Mouse (Mus musculus): Measurements from ENCODE around the gene Xlr3a. TPM values are rescaled to one million over a fixed set of nuclear protein-coding genes. Genes with fewer than 3 reads are reported as not detected.
"Not testable (repeated sequence)": the region's sequence is repeated elsewhere in the genome, so short reads cannot be mapped to it uniquely, and the experiment has no call there.

The Xlr3a gene
- 2.1 and 2.7 TPM in 2 replicates for polyA plus RNA-seq (2016; fragmentation: Nextera tagmentation; extraction: Ambion mirVana)

- H3K4me1 ChIP-seq (replicated peaks); H3K4me3 ChIP-seq; H3K9me3 ChIP-seq; H3K27me3 ChIP-seq (ENCODE audit: insufficient read depth, poor library complexity, severe bottlenecking); H3K27ac ChIP-seq; DNase-seq (ENCODE audit: low spot score); H3K36me3 ChIP-seq: not testable (repeated sequence)
- 77% methylated on average over 13 of the region's 13 CpGs for whole genome bisulfite sequencing
These were observed at the start of gene Xlr3a for GRCm38 (mm10) chrX:73096941-73097508. Gene Xlr3a (minus strand): TSS chrX:73097095.

DNA sequence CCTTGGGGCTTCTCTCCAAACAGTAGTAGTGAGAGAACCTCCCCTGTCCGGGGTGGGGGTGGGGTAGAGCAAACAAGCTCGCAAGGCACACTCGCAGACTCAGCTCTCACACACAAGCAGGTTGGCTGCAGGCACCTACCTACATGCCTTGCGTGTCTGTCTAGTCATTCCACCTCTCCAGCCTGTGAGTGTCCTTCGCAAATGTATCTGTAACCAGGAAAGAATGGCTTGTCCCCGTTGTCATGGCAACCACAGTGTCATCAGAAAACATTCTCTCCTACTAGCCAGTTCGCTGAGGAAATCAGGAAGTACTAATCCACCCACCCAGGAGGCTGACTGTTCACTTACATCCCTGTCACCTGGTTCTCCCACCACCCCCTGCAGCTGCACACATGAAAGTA is 46.3 kb upstream of the Xlr3a start:
- H3K27me3 ChIP-seq (ENCODE audit: insufficient read depth, poor library complexity, severe bottlenecking); H3K27ac ChIP-seq; H3K36me3 ChIP-seq; DNase-seq (ENCODE audit: low spot score); H3K4me1 ChIP-seq (replicated peaks); H3K4me3 ChIP-seq; H3K9me3 ChIP-seq: not testable (repeated sequence)
- no CpG with 5 or more reads among the region's 7 CpGs for WGBS

GRCm38 (mm10) chrX:73122859-73123829 is 26.2 kb upstream of the Xlr3a start:
- H3K27me3 ChIP-seq (ENCODE audit: insufficient read depth, poor library complexity, severe bottlenecking); H3K9me3 ChIP-seq; H3K36me3 ChIP-seq; H3K4me3 ChIP-seq; H3K4me1 ChIP-seq (replicated peaks); DNase-seq (ENCODE audit: low spot score); H3K27ac ChIP-seq: not testable (repeated sequence)
- WGBS, result no CpG with 5 or more reads among the region's 12 CpGs

GRCm38 (mm10) chrX:73116747-73117146 is 19.9 kb upstream of the Xlr3a start, which contains the start of gene Gm14685:
Gene Gm14685 (plus strand): TSS chrX:73117047.
- H3K4me3 ChIP-seq; H3K9me3 ChIP-seq; DNase-seq (ENCODE audit: low spot score); H3K27ac ChIP-seq; H3K36me3 ChIP-seq; H3K27me3 ChIP-seq (ENCODE audit: insufficient read depth, poor library complexity, severe bottlenecking); H3K4me1 ChIP-seq (replicated peaks): not testable (repeated sequence)
- no CpG with 5 or more reads among the region's 7 CpGs for WGBS

DNA sequence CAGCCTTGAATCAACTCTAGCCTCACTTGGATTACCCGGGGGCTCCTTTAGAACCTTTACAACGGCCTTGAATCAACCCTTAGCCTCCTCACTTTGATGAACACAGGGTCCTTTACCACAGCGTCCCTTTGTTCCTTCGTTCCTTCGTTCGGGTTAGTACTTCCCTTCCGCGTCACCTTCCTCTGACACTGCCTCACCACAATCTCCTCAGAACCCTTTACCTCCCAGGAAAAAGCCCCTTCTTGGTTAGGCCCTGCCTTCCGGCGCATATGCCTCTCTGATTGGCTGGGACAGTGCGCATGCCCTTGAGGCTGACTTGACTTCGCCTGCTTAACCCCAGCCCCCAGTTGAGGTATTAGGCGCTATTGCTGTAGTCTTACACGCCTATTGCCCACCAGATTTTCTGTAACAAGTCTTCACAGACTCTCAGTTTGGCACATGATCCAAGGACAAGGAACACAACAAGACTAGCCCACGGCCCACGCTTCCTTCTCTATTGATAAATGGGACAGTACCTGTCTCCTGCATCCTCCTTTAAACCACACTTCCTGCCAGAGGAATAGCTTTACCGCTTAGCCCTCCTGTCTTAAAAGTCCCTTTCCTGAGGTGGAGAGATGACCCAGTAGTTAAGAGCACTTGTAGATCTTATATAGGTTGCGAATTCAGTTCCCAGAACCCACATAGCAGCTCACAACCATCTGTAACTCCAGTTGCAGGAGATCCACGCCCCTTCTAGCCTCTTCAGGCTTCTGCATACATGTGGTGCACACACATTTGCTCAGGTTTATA is 14.4 kb downstream of the Xlr3a start, which contains the start of gene Xlr4a:
TSS of gene Xlr4a (minus strand) at position 212 of the 789 bp plus-strand sequence.
- not testable (repeated sequence) for H3K9me3 ChIP-seq; H3K4me3 ChIP-seq; H3K27me3 ChIP-seq (ENCODE audit: insufficient read depth, poor library complexity, severe bottlenecking); H3K4me1 ChIP-seq (replicated peaks); H3K27ac ChIP-seq; H3K36me3 ChIP-seq; DNase-seq (ENCODE audit: low spot score)
- WGBS, result 83% methylated on average over 19 of the region's 19 CpGs

DNA sequence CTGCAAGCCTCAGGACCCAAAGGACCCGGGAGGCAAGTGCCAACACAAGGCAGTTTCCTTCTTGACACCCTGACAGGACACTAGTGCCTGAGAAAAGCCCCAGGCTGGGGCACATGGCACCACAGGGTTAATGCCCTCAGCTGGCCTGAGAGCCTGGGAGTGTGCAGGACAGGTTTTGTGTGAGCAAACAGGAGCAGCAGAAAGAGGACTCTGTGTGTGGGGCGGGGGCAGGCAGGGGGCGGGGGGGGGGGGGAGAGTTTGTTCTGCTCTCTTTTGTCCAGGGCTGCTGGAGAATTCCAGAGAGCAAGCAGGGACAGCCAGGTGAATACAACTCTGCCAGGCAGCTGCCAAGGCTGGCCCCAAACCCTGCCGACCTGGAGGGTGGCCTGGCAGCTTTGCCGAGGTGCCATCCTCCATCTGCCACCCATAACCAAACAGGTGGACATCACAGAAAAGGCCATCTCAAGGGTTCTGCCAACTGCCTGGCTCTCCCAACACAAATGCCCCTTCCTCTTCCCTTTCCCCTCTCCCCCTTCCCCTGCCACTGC is 30.1 kb downstream of the Xlr3a start:
- H3K9me3 ChIP-seq; DNase-seq (ENCODE audit: low spot score); H3K27ac ChIP-seq; H3K4me3 ChIP-seq; H3K36me3 ChIP-seq: not testable (repeated sequence)
- H3K4me1 ChIP-seq (replicated peaks), result peaks cover 11% of the 10 kb centered on the region
- peaks cover 22% of the 10 kb centered on the region for H3K27me3 ChIP-seq (ENCODE audit: insufficient read depth, poor library complexity, severe bottlenecking)
- WGBS, result 81% methylated on average over 3 of the region's 5 CpGs

DNA sequence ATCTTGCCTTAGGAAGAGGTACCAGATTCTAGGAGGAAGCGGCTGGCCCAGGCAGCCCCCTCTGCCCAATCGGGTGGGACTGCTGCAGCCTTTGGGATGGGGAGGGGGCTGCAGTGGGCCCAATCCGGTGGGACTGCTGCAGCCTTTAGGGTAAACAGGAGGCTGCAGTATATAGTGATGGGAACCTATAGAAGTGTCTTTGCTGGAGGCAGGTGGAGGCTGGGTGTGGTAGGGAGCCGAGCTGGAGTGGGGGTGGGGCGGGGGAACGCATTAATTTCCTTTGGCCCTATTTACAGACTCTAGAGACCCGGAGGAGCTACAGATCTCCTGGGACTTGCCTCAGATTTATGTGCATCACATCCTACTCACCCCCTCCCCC is 32.5 kb downstream of the Xlr3a start, which contains the start of gene Pnma3:
TSS of gene Pnma3 (plus strand) at position 373 of the 379 bp plus-strand sequence.
- H3K36me3 ChIP-seq, result no peaks in the 10 kb centered on the region
- peaks cover 22% of the 10 kb centered on the region for H3K27me3 ChIP-seq (ENCODE audit: insufficient read depth, poor library complexity, severe bottlenecking)
- peak within 1 kb of the TSS; percentile 43 for H3K4me3 ChIP-seq
- peaks cover 11% of the 10 kb centered on the region for H3K4me1 ChIP-seq (replicated peaks)
- H3K27ac ChIP-seq, result peak within 1 kb of the TSS; percentile 72
- 28% methylated on average over 7 of the region's 7 CpGs for WGBS
- no peak for DNase-seq (ENCODE audit: low spot score)
- no peaks in the 10 kb centered on the region for H3K9me3 ChIP-seq

GRCm38 (mm10) chrX:73063512-73064414 is 33.1 kb downstream of the Xlr3a start:
- DNase-seq (ENCODE audit: low spot score), result peak; percentile 38
- Histone ChIP-seq H3K27ac (peak overlapping the region; percentile 72), H3K4me1 (replicated peaks) (peaks cover 11% of the 10 kb centered on the region), H3K27me3 (ENCODE audit: insufficient read depth, poor library complexity, severe bottlenecking) (peaks cover 22% of the 10 kb centered on the region), H3K36me3 (no peaks in the 10 kb centered on the region), H3K9me3 (no peaks in the 10 kb centered on the region), H3K4me3 (peak overlapping the region; percentile 43)
- 31% methylated on average over 24 of the region's 24 CpGs for WGBS

- H3K9me3 ChIP-seq, result no peaks in the 10 kb centered on the region
- no peak overlapping the region for H3K4me3 ChIP-seq
- no peak for DNase-seq (ENCODE audit: low spot score)
- H3K36me3 ChIP-seq, result no peaks in the 10 kb centered on the region
- H3K4me1 ChIP-seq (replicated peaks), result peaks cover 11% of the 10 kb centered on the region
- 53% methylated on average over 5 of the region's 5 CpGs for WGBS
- peaks cover 22% of the 10 kb centered on the region for H3K27me3 ChIP-seq (ENCODE audit: insufficient read depth, poor library complexity, severe bottlenecking)
- no peak overlapping the region for H3K27ac ChIP-seq
These were observed 34.6 kb downstream of the Xlr3a start for GRCm38 (mm10) chrX:73062323-73062722.

DNA sequence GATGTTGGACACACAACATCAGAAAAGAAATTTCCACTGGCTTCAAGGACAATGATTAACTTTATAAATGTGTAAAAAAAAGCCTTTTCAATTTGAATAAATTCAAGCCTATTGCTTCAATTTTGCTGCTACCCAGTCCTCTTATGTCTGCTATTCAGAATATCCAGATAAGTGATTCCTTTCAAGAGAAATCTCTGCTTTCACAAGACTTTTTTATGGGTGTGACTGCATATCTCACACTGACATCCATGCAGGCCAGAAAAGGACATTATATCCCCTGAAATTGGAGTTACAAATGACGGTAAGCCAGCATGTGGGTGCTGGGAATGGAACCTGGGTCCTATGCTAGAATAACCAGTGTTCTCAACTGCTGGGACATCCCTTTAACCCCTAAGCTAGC is 35.4 kb downstream of the Xlr3a start:
- Histone ChIP-seq H3K9me3 (no peaks in the 10 kb centered on the region), H3K4me1 (replicated peaks) (peaks cover 11% of the 10 kb centered on the region), H3K27ac (no peak overlapping the region), H3K27me3 (ENCODE audit: insufficient read depth, poor library complexity, severe bottlenecking) (peaks cover 22% of the 10 kb centered on the region), H3K4me3 (no peak overlapping the region), H3K36me3 (no peaks in the 10 kb centered on the region)
- WGBS, result 84% methylated on average over 1 of the region's 1 CpGs
- DNase-seq (ENCODE audit: low spot score), result no peak

- peak overlapping the region; percentile 59 for H3K27ac ChIP-seq
- 15% methylated on average over 14 of the region's 14 CpGs for WGBS
These were observed 42.9 kb downstream of the Xlr3a start for GRCm38 (mm10) chrX:73053860-73054563.

More at GRCm38 (mm10) chrX:73053860-73054563, 42.9 kb downstream of the Xlr3a start:
- peak; percentile 91 for DNase-seq (ENCODE audit: low spot score)
- Histone ChIP-seq H3K27me3 (ENCODE audit: insufficient read depth, poor library complexity, severe bottlenecking) (no peaks in the 10 kb centered on the region), H3K9me3 (no peaks in the 10 kb centered on the region), H3K4me1 (replicated peaks) (0 out of 2 replicates have a peak, but pooled peaks cover 3% of the 10 kb centered on the region), H3K36me3 (no peaks in the 10 kb centered on the region), H3K4me3 (0 out of 2 replicates have a peak overlapping the region, but pooled peaks have one; percentile 9)
